Mouse (Mus musculus): Measurements from ENCODE around the gene Calm3.
A peak's percentile ranks its signal among the peaks of the same experiment; 100 is the strongest.

DNA sequence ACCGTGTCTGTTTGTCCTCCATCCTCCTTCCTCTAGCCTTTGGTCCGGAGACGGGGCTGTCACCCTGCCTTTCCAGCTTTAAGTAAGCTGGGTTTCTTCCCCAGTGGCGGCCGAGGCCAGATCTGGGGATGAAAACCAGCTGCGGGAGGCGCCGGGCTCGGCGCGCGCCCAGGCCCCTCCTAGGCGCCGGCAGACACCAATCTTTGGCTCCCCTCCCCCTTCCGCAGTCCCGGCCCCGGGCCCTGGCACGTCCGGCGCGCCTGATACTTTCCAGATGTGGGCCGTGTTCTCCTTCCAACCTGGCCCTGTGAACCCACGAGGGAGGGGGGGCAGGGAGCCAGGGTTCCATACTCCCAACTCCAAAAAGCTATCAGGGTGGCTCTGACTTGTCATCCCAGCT, 33.0 kb downstream of the Calm3 start:
- TF ChIP-seq CTCF (IDR thresholded peaks at IDR 0.05; ENCODE audit: low read depth): no peak
- peak; percentile 87 for TF ChIP-seq EP300 (IDR thresholded peaks at IDR 0.05; ENCODE audit: low read depth)

Measured in heart, postnatal 0 days (tissue).